Mouse (Mus musculus) C2C12 (cell line): ENCODE measurements at regions not wholly inside any gene's neighbourhood (a gene's known extent, or its start where the extent isn't known, plus 50 kb on each side); places are given as distances from the start of the nearest gene placed in this dataset.
"Not testable (repeated sequence)": the region's sequence is repeated elsewhere in the genome, so short reads cannot be mapped to it uniquely, and the experiment has no call there.

Experiments used
- CTCF ChIP-seq: IDR thresholded peaks from one replicate; pipeline ENCODE4 v1.5.1; 2011; ENCODE audit not compliant: control insufficient read depth, insufficient read depth, insufficient read length
- FOSL1 ChIP-seq: IDR thresholded peaks from one replicate; pipeline ENCODE4 v1.8.0; 2011; ENCODE audit warnings: mild to moderate bottlenecking, low read length; ENCODE audit not compliant: poor library complexity, insufficient read depth, severe bottlenecking
- MAX ChIP-seq: IDR thresholded peaks from one replicate; pipeline ENCODE4 v1.6.1; 2011; ENCODE audit warnings: mild to moderate bottlenecking, control low read depth
- MYOD1 ChIP-seq: IDR thresholded peaks from one replicate; pipeline ENCODE4 v1.6.1; 2011; ENCODE audit warnings: low read depth; ENCODE audit not compliant: control insufficient read depth, insufficient read length
- MYOG ChIP-seq: IDR thresholded peaks from one replicate; pipeline ENCODE4 v1.6.1; 2011; ENCODE audit not compliant: control insufficient read depth, insufficient read length; ENCODE audit errors: extremely low read depth
- USF1 ChIP-seq: IDR thresholded peaks from one replicate; pipeline ENCODE4 v1.6.1; 2011; ENCODE audit warnings: low read depth, mild to moderate bottlenecking, control low read depth, moderate library complexity

DNA sequence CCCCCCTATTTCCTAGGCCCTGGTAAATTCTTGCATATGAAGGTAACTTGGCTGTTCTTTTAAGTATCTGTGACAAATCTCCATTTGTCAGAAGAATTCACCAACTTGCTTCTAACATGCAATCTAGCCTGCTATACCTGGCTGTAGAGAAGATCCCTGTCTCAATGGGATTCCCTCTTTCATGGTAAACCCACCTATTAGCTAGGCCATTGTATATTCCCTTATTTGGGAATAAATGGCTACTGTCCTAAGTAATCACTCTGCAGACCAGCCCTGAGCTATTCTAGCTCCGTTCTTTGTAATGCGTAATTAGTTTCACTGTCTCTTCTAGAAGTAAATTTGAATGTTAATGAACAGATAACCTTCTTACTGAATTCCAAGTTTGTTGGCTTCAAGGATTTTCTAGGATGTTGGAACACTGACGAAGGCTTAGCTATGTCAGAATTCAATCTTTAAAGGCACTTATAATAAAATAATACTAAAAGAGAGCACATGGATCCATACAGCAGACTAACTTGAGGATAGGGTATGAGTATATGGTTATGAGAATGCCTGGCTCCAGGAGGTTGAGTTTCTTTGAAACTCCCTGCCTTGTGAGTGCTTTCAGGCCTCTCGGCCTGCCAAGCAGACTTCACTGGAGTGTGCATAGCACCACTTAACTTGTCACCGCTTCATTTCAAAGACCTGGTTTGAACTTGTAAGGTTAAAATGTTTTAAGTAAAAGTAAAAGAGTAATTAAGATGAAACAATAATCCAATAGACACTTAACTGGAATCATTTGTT is 403.7 kb upstream of the Dab2 start:
- TF ChIP-seq CTCF, MYOG, MYOD1, FOSL1, USF1, MAX: not testable (repeated sequence)
